Mouse (Mus musculus) fibroblast of lung, adult 2 months (primary cell): ENCODE results near the gene Ppp3ca.

Experiments
- DNase-seq: peaks from one replicate; pipeline ENCODE4 v3.0.0-alpha.2; 2011; ENCODE audit warnings: low read depth

Ppp3ca gene

DNA sequence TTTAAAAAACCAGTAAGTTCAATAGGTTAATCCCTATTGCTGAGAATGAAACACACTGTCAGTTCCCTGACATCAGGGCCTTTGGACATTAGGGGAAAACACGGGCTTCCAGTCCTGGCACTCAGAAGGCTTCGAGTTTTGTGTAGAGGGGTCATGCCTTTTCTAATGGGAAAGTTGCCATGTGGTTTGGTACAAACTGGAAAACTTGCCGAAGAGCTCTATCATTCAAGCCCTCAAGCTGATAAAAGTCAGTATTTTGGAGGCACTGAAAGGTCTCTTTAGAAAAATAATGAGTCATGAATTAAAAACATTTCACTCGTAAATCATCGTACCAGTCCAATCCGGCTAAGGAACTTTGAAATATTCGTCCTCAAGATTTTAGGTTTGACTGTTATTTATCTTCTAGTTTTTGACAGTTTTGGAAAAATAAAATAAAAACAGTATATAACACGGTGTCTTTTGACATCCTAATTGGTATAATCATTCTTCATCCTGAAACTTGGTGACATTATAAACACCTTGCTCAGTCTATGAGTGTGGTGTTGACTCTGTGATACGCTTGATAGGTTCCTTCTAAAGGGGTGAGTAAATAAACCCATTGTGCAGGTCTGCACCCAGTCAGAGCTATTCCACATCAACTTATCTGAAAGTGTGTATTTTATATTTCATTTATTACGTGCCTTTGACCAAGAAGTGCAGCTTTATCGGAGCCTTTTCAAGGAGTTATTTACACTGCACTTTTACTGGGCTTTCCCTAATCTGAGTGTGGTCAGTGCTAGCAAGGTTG, 192.3 kb downstream of the Ppp3ca start:
- peak; percentile 82 for DNase-seq

DNA sequence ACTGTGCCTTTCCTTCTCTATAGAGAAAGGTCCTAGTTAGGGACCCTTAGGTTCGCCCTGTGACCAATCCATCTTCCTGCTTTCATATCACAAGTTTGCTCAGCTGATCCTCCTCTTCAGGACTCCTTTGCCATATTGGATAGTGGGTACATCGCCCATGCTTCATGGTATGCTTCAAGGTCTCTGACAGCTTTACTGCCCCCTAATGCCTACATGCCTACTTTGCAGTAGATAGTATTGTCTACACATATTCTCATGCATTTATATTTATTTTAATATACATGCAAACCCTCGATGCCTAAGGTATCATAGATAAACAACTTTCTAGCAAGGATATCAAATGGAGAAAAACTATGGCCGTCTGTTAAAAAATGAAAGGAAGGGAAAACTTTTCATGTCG, 193.2 kb downstream of the Ppp3ca start:
- DNase-seq = no peak

DNA sequence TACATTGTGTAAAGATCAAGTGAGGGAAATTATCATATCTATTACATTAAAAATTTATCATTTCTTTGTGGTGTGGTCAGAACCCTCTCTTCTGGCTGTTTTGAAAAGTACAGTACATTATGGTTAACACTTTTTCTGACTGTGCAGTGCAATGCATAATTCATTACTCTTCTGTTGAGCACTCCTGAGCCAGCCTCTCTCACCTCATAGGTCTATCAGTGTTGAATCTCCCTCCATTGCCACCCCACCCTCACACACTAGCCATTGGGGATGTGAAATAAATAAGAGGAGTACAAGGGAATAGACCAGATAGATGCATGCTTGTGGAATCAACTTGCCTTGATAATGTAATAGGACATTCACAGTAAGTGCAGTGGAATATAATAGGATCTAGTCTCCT, 194.4 kb downstream of the Ppp3ca start:
- no peak for DNase-seq

DNA sequence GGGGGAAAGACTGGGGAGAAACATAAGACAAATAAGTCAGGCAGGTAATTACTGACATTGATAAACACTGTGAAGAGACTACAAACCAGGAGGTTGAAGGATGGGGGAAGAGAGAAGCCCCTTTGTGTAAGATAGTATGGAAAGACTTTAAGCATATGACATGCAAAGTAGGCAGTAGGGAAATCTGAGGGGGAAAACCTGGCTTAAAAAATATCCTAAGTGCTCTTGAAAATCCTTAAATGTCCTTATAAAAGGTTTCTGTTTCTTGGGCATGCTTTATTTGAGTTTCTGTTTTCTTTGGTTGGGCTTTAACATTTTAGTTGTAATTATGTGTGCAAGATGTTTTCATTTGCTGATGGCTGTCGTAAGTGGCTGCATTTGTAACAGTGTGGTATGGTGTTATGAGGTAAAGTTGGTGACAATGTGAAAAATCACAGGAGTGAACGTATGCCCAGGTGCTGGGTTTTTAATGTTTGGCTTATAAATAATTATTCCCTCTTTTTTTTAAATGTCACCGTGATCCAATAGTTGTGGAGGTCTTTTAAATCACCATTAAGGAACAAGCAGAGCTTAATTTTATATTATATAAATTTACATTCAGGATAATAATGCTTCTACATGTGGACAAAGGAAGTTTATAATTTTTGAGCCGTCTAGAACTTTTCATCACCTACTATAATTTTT, 195.4 kb downstream of the Ppp3ca start:
- DNase-seq = no peak

DNA sequence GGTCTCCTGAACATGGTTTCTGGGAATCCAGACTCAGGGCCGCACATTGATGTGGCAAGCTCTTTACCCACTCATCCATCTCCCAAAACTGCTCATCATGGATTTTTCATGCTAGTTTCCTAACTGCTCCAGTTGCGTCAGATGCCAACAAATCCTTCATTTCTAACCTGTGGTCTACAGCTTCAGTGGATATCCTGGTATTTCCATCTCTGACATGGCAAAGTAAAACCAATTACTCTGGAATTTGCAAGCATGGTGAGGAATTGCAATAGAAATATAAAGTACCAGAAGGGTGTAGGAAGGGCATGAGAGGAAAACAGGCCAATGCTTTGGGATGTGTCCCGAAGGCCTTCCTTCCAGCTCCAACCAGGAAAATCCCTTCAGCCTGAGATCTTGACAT, 196.2 kb downstream of the Ppp3ca start:
- no peak for DNase-seq

DNA sequence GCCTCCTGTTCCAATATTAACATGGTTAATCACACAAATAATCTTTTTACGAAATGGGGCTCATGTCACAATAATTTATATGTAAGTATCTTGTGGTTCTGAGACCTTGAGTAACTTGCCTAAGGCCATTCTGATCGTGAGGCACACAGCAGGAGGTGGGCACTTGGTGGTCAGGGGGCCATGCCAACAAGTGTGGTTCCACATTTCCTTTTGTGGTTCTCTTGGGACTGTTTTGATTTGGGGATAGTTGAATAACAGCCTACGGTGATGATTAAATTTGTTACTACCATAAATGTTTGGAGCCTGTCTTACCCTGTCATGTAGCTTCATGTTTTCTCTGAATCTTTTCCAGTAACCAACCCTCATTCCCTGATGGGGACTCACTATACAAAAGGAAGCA, 196.6 kb downstream of the Ppp3ca start:
- DNase-seq = peak; percentile 61

DNA sequence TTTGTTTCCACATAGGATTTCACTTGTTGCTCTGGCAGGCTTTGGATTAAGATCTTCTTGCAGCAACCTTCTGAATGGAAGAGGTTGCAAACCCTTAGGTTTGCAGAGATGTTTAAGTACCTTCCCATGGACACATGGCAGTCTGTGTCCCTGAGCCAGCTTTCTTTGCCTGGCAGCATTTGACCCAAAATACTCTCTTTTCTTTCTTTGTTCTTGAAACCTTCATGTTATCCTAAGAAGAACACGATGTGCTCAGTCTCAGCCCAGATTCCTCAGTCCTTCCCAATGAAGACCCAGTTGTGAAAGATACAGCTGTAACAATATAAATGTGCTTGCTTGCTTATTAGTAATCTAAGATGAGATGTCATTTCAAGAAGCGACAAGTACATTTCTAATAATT, 197.4 kb downstream of the Ppp3ca start:
- DNase-seq = no peak

DNA sequence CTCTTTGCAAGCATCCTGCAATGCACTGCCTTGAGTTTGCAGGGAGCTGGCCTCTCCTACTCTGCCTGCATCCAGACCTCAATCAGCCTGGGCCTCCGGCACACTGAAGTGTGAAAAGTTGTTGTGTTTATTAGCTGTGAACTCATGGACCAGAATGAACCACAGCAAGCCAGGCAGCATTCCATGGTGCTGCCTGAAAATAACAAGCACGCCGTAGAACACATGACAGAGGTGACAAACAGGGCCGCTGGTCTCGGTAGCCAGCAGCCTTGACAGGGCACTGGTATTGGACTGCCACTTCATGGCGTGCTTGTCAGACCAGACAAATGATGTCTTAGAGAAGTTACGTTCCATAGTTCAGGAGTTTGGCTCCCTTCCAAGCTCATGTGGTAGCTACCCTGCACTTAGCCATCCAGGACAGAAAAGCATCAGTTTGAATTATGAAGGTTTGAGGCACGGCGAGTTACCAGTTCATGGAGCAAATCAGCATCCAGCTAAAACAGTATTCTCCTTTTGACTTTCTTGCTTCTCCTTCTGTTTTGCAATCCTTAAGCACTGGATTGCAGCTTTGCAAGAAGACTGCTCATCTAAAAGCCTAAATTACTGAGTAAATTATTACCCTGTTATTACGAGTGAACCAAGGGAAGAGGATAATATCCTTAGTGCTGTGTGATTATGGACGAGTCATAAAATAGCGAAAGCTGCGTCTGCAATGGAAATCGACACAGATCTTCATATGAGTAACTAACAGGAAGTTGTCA, 202.0 kb downstream of the Ppp3ca start:
- no peak for DNase-seq

DNA sequence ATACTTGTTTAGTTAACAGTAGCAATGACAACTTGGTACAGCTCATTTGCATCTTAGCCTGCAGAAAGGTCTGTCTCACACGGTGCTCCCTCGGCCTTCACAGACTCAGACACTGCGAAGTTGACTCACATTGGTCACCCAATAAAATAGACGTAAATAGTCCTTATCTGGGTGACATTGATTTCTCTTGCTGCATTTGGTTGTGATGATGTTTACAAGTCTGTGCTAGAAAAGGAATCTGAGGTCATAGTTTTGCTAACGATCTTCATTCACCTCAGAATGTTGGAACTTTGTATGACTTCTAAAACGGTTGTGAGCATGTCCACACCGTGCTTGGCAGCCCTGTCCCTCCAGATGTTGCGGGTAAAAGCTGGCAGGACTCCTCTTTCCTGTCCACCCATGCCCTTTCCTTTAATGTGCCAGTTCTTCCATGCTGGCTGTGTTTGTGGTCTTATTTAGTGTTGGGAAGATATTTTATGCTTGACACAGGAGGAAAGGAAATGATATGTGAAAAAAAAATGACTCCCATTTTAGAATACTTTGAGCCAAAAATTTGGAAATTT, 202.7 kb downstream of the Ppp3ca start:
- peak; percentile 72 for DNase-seq

DNA sequence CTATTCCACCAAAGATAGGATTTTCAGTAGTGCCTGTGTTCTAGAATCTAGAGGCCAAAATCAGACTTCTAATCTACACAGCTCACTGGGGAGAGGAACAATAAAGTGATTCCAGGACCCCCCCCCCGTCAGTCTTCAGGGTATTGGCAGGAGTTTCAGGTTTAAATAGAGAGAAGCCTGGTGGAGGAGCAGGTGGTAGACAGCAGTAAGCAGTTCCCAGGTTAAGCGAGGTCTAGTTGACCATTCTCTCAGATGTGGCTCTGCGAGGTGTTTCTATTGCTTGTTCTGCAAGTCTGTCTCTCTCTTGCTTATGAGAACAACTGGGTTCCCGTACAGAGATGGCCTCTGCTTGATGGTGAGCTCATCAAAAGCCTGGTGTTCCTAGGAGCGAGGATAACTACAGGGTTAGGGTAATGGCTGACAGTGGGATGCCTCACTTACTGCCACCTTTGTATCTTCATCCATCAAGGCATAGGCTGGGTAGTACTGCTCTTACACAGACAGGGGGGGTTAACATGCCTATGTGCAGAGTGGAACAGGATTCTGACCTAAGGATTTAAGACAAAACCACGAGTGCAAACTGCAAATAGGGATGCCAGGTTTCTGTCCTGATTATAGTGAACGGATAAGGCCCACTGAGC, 204.0 kb downstream of the Ppp3ca start:
- no peak for DNase-seq

DNA sequence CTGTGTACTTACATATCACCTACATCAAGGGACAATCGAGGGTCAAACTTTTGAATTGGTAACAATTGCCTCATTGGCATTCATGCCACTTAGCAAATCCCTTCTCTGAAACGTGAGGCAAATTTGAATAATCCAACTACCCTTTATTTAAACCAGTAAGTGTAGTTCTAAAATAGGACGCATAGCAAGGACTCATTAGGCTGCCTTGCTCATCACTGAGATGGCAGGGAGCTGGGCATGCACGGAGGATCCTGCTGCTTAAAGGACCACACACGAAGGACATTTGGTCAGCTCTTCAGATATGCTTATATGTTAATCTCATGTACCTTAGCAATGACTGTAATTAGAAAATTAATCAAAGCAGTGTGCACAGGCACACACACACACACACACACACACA, 204.6 kb downstream of the Ppp3ca start:
- no peak for DNase-seq

DNA sequence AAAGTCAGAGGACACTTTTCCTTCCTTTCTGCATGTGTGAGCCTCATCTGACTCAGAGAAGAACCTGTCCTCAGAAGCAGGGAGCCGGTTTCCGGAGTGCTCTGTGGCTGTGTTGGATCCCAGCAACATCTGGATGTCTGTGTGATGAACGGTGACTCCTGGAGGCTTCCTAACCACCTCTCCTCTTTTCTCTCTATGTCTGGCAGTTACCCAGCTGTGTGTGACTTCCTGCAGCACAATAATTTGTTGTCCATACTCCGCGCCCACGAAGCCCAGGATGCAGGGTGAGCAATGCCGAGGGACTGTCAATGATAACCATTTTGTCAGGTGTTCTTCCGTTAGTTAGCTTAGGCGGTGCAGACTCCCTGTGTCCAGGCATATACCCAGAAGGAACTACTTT, 217.8 kb downstream of the Ppp3ca start:
- no peak for DNase-seq

DNA sequence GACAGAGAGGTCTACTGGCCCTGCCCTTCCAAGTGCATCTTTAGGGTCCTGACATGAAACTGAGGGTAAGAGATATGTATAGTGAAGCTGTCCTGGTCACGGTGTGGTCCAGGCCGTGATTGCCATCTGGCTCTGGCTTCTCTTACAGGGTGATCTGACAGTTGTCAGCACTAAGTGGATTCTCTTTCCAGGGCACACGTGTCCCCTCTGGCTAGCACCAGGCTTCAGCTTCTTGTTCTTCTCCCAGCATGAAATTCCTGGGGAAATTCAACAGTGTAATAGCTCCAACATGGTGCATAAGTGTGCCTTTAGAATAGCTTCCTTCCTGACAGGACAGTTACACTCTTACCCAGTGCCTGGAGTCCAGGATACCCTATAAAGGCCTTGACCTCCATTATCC, 222.2 kb downstream of the Ppp3ca start:
- no peak for DNase-seq

DNA sequence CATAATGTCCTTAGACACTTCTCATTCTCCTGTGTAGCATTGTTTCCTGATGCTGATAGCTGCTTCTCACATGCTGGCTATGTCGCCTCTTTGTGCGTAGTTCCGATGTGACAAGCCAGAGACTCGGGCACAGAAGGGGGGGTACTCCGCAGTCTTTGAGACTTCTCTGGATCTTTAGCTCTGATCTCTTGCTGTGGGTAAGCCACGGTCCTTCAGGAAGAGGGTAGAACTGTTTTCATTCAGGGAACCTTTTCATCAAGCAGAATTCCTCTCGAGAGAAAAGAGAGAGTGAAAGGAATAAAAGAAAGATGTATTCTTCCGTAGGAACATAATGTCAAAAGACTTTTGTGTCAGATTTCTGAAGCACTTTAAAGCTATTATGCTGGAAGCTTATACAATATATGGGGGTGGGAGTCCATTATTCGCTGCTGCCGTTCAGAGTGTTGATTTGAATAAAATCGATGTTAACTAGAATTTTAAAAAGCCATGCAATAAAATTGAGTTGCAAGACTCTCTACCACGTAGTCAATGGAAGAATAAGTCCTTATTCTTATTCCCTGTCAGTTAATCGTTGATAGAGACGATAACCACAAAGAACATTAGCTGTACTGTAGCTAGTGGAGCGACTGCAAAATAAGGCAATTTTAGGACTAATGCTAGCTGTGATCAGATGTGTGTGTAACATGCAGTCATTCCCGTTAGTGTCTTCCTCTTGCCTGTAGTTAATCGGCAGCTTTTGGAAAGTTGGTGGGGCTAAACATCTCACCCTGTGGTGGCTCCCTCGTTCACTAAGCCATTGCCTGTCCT, 223.9 kb downstream of the Ppp3ca start:
- no peak for DNase-seq

DNA sequence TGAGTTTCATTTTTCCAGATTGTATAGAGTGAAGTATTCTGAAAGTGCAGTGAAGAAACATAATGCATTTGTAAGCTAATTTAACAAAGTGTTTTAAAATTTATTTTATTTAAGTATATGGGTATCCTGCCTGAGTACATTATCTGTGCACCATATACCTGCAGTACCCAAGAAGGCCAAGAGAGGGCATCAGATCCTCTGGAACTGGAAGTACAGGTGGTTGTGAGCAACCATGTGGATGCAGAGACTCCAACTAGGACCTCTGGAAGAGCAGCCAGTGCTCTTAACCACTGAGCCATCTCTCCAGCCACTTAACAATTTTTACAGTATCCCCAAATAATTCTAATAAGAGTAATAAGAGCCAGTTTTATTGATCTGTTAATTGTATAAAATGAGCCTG, 225.6 kb downstream of the Ppp3ca start:
- no peak for DNase-seq

DNA sequence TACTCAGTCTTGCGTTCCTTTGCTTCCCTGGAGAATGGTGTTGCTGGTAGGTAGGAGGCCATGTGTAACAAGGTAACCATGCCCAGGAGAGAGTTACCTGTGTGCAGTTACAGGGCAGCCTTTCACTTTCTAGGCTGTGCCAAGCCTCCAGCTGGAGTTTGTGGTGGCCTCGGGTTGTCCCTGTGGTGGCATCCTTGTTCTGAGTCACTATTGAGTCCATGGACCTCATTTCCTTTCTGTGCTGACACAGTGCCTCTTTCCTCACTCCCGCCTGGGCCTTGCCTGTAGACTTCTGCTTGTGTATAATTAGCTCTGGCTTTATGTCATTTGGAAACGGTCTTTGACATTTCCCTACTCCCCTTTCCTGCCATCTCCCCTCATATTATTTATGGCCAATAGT, 226.4 kb downstream of the Ppp3ca start:
- DNase-seq = no peak

DNA sequence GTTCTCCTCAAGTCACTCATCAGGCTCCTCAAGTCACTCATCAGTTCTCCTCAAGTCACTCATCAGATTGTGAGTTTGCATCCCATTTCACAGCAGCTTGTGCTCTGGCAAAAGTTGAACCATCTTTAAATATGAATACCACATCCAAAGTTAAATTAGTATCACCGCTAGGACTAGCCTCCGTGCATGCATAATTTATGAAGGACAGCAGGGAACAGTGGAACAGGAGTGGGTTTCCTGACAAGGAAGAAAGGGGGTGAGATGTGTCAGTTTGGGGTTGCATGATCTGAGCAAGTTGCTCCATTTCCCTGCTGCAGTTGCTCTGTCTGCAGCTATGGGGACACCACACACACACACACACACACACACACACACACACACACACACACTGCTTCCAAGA, 229.8 kb downstream of the Ppp3ca start:
- no peak for DNase-seq

DNA sequence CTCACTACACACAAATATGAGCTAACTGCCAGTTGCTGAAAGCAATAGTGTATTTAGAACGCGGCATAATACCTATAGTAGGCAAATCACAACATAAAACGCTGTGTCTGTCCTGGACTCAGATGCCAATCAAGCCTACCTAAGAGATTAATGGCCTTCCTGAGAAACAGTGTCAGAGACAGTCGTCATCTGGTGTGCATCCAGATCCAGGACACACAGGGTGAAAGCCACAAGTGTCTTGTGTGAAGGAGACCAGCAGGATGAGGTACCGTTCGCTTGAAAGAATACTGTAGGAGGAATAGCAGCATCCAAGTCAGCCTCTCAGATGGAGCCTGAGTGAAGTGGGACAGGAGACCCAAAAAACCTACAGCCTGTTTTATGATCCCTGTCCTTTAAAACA, 231.1 kb downstream of the Ppp3ca start:
- no peak for DNase-seq

DNA sequence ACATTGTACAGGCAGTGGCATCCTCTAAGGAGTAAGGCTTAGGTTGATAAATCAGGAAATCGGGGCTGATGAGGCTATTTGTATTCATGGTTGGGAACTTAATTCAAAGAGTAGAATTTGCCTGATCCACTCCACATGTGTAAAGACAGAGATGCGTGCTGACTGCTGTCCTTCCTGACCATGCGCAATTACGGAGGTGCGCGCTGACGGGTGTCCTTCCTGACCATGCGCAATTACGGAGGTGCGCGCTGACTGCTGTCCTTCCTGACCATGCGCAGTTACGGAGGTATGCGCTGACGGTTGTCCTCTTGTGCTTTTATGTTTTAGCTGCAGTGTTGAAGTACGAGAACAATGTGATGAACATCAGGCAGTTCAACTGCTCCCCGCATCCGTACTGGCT, 232.9 kb downstream of the Ppp3ca start:
- DNase-seq = no peak

DNA sequence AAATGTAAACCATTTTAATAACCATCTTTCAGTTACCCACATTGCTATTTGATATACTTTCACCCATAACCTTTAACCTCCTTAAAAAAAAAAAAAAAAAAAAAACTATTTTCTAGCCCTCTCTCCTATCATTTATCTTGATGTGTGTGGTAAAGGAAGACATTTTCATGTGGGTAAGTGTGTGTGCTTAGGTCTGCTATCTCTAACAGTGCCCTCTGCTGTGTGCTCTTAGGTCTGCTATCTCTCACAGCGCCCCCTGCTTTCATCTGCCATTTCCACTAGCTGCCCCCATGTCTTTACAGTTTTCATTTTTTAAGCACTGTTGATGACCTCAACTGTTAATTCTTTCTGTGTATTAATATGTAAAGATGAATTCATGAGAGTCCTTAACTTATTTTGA, 235.7 kb downstream of the Ppp3ca start:
- peak; percentile 8 for DNase-seq

DNA sequence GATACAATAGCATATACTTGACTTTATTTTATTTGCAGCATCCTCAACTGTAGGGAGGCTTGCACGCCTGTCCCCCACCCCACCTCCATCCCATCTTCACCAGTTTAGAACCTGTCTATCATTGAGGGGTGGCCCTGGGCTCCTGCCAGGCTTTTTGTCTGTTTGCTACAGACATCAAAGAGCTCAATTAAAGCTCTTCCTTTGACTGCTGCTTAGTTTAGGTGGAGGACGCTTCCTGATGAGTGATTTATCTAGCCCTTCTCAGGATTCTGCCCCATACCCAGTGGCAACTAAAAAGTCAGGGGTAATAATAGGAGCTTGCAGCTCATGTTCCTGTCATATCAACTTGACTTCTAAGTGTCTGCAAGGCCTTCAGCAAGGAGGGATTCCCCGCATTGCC, 239.6 kb downstream of the Ppp3ca start:
- DNase-seq = no peak
